Mouse (Mus musculus) E14TG2a.4 (cell line): ENCODE measurements around the gene 4930558K02Rik.

Source experiments
- H3K27me3 ChIP-seq: 2 replicates; pipeline ENCODE4 v1.6.1; 2014; ENCODE audit warnings: low read length, control low read depth; ENCODE audit not compliant: insufficient read depth
- H3K36me3 ChIP-seq: 2 replicates; pipeline ENCODE4 v1.6.1; 2014; ENCODE audit warnings: low read length, control low read depth; ENCODE audit not compliant: insufficient read depth
- H3K4me1 ChIP-seq: replicated peaks from 2 replicates; pipeline ENCODE4 v1.6.1; 2014; ENCODE audit warnings: low read depth, low read length, control low read depth
- H3K4me3 ChIP-seq: replicated peaks from 2 replicates; pipeline ENCODE4 v1.5.1; 2014; ENCODE audit warnings: mild to moderate bottlenecking, low read length
- H3K9me3 ChIP-seq: 2 replicates; pipeline ENCODE4 v1.6.1; 2014; ENCODE audit warnings: low read length, control low read depth
- CTCF ChIP-seq: conservative IDR thresholded peaks from 2 replicates; pipeline ENCODE4 v1.5.1; 2014; ENCODE audit warnings: low read length
- NANOG ChIP-seq: IDR thresholded peaks from 2 replicates; pipeline ENCODE4 v1.6.1; 2014; ENCODE audit warnings: borderline replicate concordance, low read length, mixed read lengths
- POU5F1 ChIP-seq: IDR thresholded peaks from 2 replicates; pipeline ENCODE4 v1.6.1; 2014; ENCODE audit warnings: low read length, borderline replicate concordance

Gene 4930558K02Rik

GRCm38 (mm10) chr1:161980626-161981298, 1.3 kb upstream of the 4930558K02Rik start:
- Histone ChIP-seq H3K36me3 (no peaks in the 10 kb centered on the region), H3K9me3 (no peaks in the 10 kb centered on the region)

GRCm38 (mm10) chr1:161980046-161980445, 610 bp upstream of the 4930558K02Rik start:
- no peak overlapping the region for H3K4me3 ChIP-seq
- H3K9me3 ChIP-seq, result no peaks in the 10 kb centered on the region
- no peaks in the 10 kb centered on the region for H3K36me3 ChIP-seq
- TF ChIP-seq POU5F1, result no peak
- TF ChIP-seq CTCF, result no peak
- no peak for TF ChIP-seq NANOG
- H3K27me3 ChIP-seq, result peaks cover 3% of the 10 kb centered on the region
- H3K4me1 ChIP-seq, result peaks cover 18% of the 10 kb centered on the region

More at GRCm38 (mm10) chr1:161980626-161981298, 1.3 kb upstream of the 4930558K02Rik start:
- TF ChIP-seq CTCF (no peak), POU5F1 (no peak), NANOG (no peak)
- Histone ChIP-seq H3K4me3 (no peak overlapping the region), H3K4me1 (peaks cover 17% of the 10 kb centered on the region), H3K27me3 (peaks cover 3% of the 10 kb centered on the region)

GRCm38 (mm10) chr1:161978173-161978700, 1.2 kb downstream of the 4930558K02Rik start:
- Histone ChIP-seq H3K4me1 (peaks cover 18% of the 10 kb centered on the region), H3K27me3 (peaks cover 3% of the 10 kb centered on the region), H3K36me3 (no peaks in the 10 kb centered on the region), H3K9me3 (no peaks in the 10 kb centered on the region), H3K4me3 (no peak overlapping the region)
- TF ChIP-seq CTCF (no peak), NANOG (no peak), POU5F1 (no peak)

- Histone ChIP-seq H3K9me3 (no peaks in the 10 kb centered on the region), H3K4me1 (peaks cover 18% of the 10 kb centered on the region), H3K4me3 (no peak overlapping the region), H3K27me3 (peaks cover 3% of the 10 kb centered on the region), H3K36me3 (no peaks in the 10 kb centered on the region)
- TF ChIP-seq NANOG (no peak), POU5F1 (no peak), CTCF (no peak)
Observed at GRCm38 (mm10) chr1:161977331-161977730, 2.1 kb downstream of the 4930558K02Rik start.

- TF ChIP-seq CTCF (peak; percentile 61), POU5F1 (no peak)
- Histone ChIP-seq H3K9me3 (no peaks in the 10 kb centered on the region), H3K4me1 (peaks cover 18% of the 10 kb centered on the region), H3K4me3 (peak overlapping the region; percentile 32; the same call in 1 of the 2 replicates), H3K27me3 (peaks cover 3% of the 10 kb centered on the region), H3K36me3 (no peaks in the 10 kb centered on the region)
Observed at GRCm38 (mm10) chr1:161976255-161977182, 2.9 kb downstream of the 4930558K02Rik start.

- Histone ChIP-seq H3K27me3 (no peaks in the 10 kb centered on the region), H3K4me3 (no peak overlapping the region), H3K4me1 (peaks cover 25% of the 10 kb centered on the region), H3K9me3 (no peaks in the 10 kb centered on the region), H3K36me3 (no peaks in the 10 kb centered on the region)
- TF ChIP-seq NANOG (no peak), CTCF (no peak), POU5F1 (no peak)
Observed at GRCm38 (mm10) chr1:161972233-161972632, 7.2 kb downstream of the 4930558K02Rik start.

- no peak for TF ChIP-seq NANOG
- no peak for TF ChIP-seq POU5F1
- no peak for TF ChIP-seq CTCF
Observed at GRCm38 (mm10) chr1:161970874-161971273, 8.6 kb downstream of the 4930558K02Rik start.

More at GRCm38 (mm10) chr1:161970874-161971273, 8.6 kb downstream of the 4930558K02Rik start:
- Histone ChIP-seq H3K9me3 (no peaks in the 10 kb centered on the region), H3K27me3 (no peaks in the 10 kb centered on the region), H3K4me1 (peaks cover 12% of the 10 kb centered on the region), H3K36me3 (no peaks in the 10 kb centered on the region), H3K4me3 (no peak overlapping the region)
